Mouse (Mus musculus) left cerebral cortex, postnatal 14 days (tissue): ENCODE data around the gene Olfr18. TPM values are rescaled to one million over a fixed set of nuclear protein-coding genes. Genes with fewer than 3 reads are reported as not detected.
A peak's percentile ranks its signal among the peaks of the same experiment; 100 is the strongest.
"Not testable (repeated sequence)": the region's sequence is repeated elsewhere in the genome, so short reads cannot be mapped to it uniquely, and the experiment has no call there.

Experiments
- DNase-seq, 2 experiments: peaks; one replicate each; pipeline ENCODE4 v3.0.0; 2021 to 2022; ENCODE audit warnings: low spot score in 2 of 2, mixed read lengths in 1 of 2
- intact Hi-C: fragments of 180-260 bp; cut with DNase I; formaldehyde crosslinking; loops from one replicate; pipeline ENCODE4 v1.15.1; 2025
- long read RNA-seq, 2 experiments: library from polyadenylated mRNA; stranded (forward); transcript quantifications; one replicate each; pipeline ENCODE4 v2.0.0; 2021
- total RNA-seq, 2 experiments: library from RNA; stranded (reverse); gene quantifications; 2 replicates each; pipeline ENCODE4 v1.2.3; 2021

The Olfr18 gene
- total RNA-seq = not detected
- long read RNA-seq, experiment 1 = 0 reads
- long read RNA-seq, experiment 2 = 0 reads

- intact Hi-C loops = no loop called here
- no peak for DNase-seq
These were observed at the start of gene Olfr18 for GRCm38 (mm10) chr9:20335994-20336393. TSS of gene Olfr18 (minus strand) at chr9:20336094.

GRCm38 (mm10) chr9:20385343-20385703 is 49.4 kb upstream of the Olfr18 start:
- intact Hi-C loops = no loop called here
- DNase-seq = peak in 1 of 2 experiments; percentile 2

GRCm38 (mm10) chr9:20384532-20385342 is 48.8 kb upstream of the Olfr18 start, which contains the start of gene Zfp560:
TSS of gene Zfp560 (minus strand) at chr9:20385177.
- intact Hi-C loops = no loop called here
- DNase-seq = peak; percentile 90 to 93

- DNase-seq = no peak
- intact Hi-C loops = no loop called here
These were observed 47.8 kb upstream of the Olfr18 start for GRCm38 (mm10) chr9:20383659-20384058.

GRCm38 (mm10) chr9:20374712-20375111 is 38.8 kb upstream of the Olfr18 start:
- no peak for DNase-seq
- intact Hi-C loops = no loop called here

- intact Hi-C loops = no loop called here
- no peak for DNase-seq
These were observed 31.4 kb upstream of the Olfr18 start for GRCm38 (mm10) chr9:20367311-20367710.

GRCm38 (mm10) chr9:20348501-20348900 is 12.6 kb upstream of the Olfr18 start:
- DNase-seq = no peak
- intact Hi-C loops = no loop called here

GRCm38 (mm10) chr9:20298232-20298631 is 37.7 kb downstream of the Olfr18 start, which contains the start of gene Olfr873:
TSS of gene Olfr873 (plus strand) at chr9:20298532.
- no peak for DNase-seq
- intact Hi-C loops = no loop called here

GRCm38 (mm10) chr9:20295562-20295961 is 40.3 kb downstream of the Olfr18 start:
- DNase-seq, intact Hi-C loops: not testable (repeated sequence)

GRCm38 (mm10) chr9:20282051-20282450 is 53.8 kb downstream of the Olfr18 start, which contains the start of gene Olfr39:
TSS of gene Olfr39 (plus strand) at chr9:20282351.
- intact Hi-C loops = no loop called here
- DNase-seq = no peak

Other genes starting within 250 kb of the Olfr18 start
- gene Olfr868, start 237.5 kb downstream of the Olfr18 start, total RNA-seq = not detected
- not detected for gene Olfr869, start 207.1 kb downstream of the Olfr18 start, total RNA-seq
- gene Olfr870, start 162.0 kb downstream of the Olfr18 start, total RNA-seq = not detected
- gene Olfr871, start 123.9 kb downstream of the Olfr18 start, total RNA-seq = not detected
- not detected for gene Olfr872, start 99.0 kb downstream of the Olfr18 start, total RNA-seq
- not detected for gene Olfr39, start 53.7 kb downstream of the Olfr18 start, total RNA-seq
- gene Olfr873, start 37.6 kb downstream of the Olfr18 start, total RNA-seq = not detected
- gene Zfp560, start 49.1 kb upstream of the Olfr18 start, total RNA-seq = 10 to 100 TPM; 11.0 to 11.8 TPM
- gene Zfp26, start 124.1 kb upstream of the Olfr18 start, total RNA-seq = 10 to 100 TPM; 24.4 to 26.6 TPM
- 10 to 100 TPM; 29.2 to 29.5 TPM for gene Zfp426, start 156.7 kb upstream of the Olfr18 start, total RNA-seq
- 10 to 100 TPM; 46.3 to 46.6 TPM for gene Zfp266, start 185.3 kb upstream of the Olfr18 start, total RNA-seq
- 10 to 100 TPM; 18.3 to 24.4 TPM for gene Zfp846, start 245.2 kb upstream of the Olfr18 start, total RNA-seq